Mouse (Mus musculus): ENCODE data around the gene Atp6v1b1. TPM values are rescaled to one million over a fixed set of nuclear protein-coding genes. Genes with fewer than 3 reads are reported as not detected.
A peak's percentile ranks its signal among the peaks of the same experiment; 100 is the strongest.
"Not testable (repeated sequence)": the region's sequence is repeated elsewhere in the genome, so short reads cannot be mapped to it uniquely, and the experiment has no call there.

Atp6v1b1 gene
- polyA plus RNA-seq, 1 experiment from 2014 or later, result not detected

DNA sequence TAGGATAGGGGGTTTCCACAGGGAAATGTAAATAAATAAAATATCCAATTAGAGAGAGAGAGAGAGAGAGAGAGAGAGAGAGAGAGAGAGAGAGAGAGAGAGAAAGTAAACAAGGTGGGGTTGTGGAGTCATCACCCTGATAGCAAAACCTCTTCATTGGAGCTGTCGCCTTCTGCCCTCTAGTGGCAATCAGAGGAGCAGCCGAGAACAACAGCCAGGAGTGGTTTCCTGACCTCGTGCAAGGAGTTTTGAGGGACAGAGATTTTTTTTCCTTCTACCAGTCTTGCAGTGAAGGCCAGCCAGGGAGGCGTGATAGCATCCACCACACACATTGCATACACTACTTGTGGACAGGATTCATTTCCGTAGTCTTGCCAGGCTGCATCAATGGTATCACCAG is 36.2 kb downstream of the Atp6v1b1 start:
- peaks cover 13% of the 10 kb centered on the region for H3K79me2 ChIP-seq (ENCODE audit: inconsistent target)
- H3K4me3 ChIP-seq (ENCODE audit: inconsistent target), result no peak overlapping the region
- no peak overlapping the region for H3K27ac ChIP-seq
- H3K36me3 ChIP-seq (ENCODE audit: inconsistent target), result no peaks in the 10 kb centered on the region
- 13% methylated on average over 5 of the region's 5 CpGs for WGBS (ENCODE audit: missing documents)

DNA sequence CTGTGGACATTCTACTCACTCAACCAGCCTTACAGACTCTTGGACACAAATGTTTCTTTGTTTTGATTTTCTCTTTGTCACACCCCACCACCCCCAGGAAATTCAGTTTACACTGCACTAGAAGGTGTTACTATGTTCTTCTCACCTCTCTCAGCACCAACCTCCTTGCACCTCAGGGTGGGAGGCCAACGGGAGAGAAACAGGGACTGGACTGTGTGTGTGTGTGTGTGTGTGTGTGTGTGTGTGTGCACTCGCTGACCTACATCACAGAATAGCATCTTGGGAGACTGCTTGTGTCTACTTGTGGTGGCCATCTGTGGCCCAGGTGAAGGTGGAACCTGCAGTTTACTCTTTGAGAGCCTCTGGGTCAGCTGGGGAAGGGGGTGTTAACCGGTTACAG is 43.6 kb downstream of the Atp6v1b1 start:
- Histone ChIP-seq H3K36me3 (ENCODE audit: inconsistent target) (no peaks in the 10 kb centered on the region), H3K4me3 (ENCODE audit: inconsistent target) (no peak overlapping the region), H3K79me2 (ENCODE audit: inconsistent target) (no peaks in the 10 kb centered on the region), H3K27ac (no peak overlapping the region)
- WGBS (ENCODE audit: missing documents), result 93% methylated on average over 3 of the region's 3 CpGs

DNA sequence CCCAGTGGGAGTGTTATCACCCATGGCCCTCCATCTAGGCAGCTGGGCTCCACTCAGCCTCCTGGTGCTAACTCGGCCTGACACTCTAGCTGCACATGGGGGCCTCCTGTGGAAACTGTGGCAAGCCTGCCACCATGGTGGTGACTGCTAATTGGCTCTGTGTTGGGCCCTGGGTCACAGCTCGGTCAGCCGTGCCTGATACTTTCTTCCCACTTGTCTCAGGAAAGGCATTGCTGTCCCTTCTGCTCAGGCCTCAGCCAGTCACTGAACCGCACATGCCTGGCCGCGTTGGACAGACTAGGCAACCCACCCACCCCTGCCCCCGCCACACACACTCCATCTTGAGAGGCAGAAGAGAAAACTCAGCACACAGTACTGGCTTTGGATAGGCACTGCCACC is 45.8 kb downstream of the Atp6v1b1 start:
- no peak overlapping the region for H3K4me3 ChIP-seq (ENCODE audit: inconsistent target)
- no peak overlapping the region for H3K27ac ChIP-seq
- H3K79me2 ChIP-seq (ENCODE audit: inconsistent target), result no peaks in the 10 kb centered on the region
- WGBS (ENCODE audit: missing documents), result 93% methylated on average over 7 of the region's 7 CpGs
- H3K36me3 ChIP-seq (ENCODE audit: inconsistent target), result no peaks in the 10 kb centered on the region

DNA sequence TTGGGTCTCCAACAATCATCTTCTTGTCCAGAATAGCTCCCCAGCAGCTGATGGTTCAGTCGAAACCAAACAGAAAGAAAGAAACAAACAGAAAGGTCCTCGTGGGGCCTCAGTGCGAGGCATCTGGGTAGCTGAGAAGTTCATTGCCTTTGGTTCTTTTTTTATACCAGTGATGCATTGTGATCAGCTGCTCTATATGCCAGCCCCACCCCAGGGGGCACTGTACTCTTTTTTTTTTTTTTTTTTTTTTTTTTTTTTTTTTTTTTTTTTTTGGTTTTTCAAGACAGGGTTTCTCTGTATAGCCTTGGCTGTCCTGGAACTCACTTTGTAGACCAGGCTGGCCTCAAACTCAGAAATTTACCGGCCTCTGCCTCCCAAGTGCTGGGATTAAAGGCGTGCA is 47.7 kb downstream of the Atp6v1b1 start:
- H3K4me3 ChIP-seq (ENCODE audit: inconsistent target), result not testable (repeated sequence)

DNA sequence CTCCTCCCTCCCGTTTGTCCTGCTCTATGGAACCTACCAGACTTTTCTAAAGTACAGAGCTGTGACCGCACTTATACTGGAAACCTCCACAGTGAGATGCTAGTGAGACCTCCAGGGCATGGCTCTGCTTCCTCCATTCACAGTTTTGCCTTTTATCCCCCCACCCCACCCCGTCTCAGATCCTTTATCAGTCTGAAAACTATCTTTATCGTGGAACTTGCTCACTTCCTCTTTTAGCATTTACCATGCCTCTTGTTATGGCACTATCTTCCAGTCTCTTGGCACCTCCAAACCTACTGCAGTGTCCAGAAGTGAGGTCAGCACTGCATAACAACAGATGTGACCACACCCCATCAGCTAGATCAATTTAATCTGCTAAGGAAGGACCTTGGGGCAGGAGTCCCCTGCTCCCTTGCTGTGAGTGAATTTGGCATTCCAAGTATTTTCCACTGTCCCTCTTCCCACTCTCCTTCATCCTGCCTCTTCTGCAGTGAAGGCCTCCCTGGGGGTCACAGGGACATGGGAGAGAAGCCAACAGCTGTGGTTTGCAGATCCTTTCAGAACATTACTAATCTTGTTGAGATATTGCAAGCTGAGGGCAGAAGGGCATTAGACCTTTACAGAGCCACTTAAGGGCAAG is 48.6 kb downstream of the Atp6v1b1 start:
- no peak overlapping the region for H3K4me3 ChIP-seq (ENCODE audit: inconsistent target)
- H3K79me2 ChIP-seq (ENCODE audit: inconsistent target), result peaks cover 10% of the 10 kb centered on the region
- no peaks in the 10 kb centered on the region for H3K36me3 ChIP-seq (ENCODE audit: inconsistent target)
- 28% methylated on average over 4 of the region's 4 CpGs for whole genome bisulfite sequencing (ENCODE audit: missing documents)
- no peak overlapping the region for H3K27ac ChIP-seq

More for the DNA sequence above, 47.7 kb downstream of the Atp6v1b1 start:
- not testable (repeated sequence) for H3K27ac ChIP-seq; H3K36me3 ChIP-seq (ENCODE audit: inconsistent target); H3K79me2 ChIP-seq (ENCODE audit: inconsistent target)
- 98% methylated on average over 5 of the region's 5 CpGs for WGBS (ENCODE audit: missing documents)

DNA sequence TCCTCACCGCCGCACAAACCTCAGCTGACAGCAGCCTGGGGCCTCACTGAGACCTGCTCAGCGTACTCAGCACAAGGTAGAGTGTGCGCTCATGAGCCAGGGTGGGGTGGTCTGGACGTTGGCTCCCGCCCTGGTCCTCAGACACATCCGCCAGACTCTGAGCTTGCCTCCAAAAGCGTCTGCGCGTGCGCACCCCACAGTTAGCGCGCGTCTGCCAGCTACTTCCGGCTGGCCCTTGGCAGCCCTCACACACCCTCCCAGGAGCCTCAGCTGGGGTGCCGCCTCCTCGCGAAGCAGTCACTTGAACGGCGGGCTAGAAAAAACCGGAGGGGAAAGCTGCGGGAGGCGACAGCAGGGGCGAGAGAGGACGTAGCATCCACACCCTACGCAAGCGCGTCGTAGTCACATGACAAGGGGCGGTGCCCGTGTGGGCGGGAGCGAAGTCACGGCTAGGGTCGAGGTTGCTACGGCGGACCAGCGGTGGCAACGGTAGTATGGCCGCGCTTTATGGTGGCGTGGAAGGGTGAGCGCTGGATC is 52.0 kb downstream of the Atp6v1b1 start, which contains the start of gene Nagk:
Gene Nagk, plus strand, starts transcription at position 223 of the 537 bp plus-strand sequence.
- peak within 1 kb of the TSS; percentile 96 for H3K4me3 ChIP-seq (ENCODE audit: inconsistent target)
- WGBS (ENCODE audit: missing documents), result under 1% methylated on average over 42 of the region's 43 CpGs
- peak within 1 kb of the TSS; percentile 99 for H3K27ac ChIP-seq
- H3K36me3 ChIP-seq (ENCODE audit: inconsistent target), result peaks cover 26% of the 10 kb centered on the region
- H3K79me2 ChIP-seq (ENCODE audit: inconsistent target), result peaks cover 35% of the 10 kb centered on the region

DNA sequence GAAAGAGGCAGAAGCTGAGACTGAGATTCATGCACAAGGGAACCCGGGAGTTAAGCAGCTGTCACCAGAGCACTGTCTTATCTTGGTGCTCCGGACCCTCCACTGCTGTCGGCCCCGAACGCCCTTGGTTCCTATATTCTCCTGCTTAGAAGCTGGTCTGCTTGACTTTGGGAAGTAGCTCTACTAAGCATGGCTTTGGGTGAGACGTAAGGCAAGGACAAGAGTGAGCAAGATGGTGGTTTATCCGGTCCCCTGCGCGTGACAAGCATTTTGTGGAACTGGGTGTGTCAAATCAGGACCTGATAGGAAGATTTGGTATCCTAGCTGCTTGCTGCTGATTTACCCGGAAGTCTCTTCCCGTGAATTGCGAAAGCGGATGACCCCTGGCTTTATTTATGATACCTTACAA is 52.7 kb downstream of the Atp6v1b1 start:
- 0% methylated on average over 13 of the region's 13 CpGs for WGBS (ENCODE audit: missing documents)
- H3K27ac ChIP-seq, result peak overlapping the region; percentile 99
- H3K36me3 ChIP-seq (ENCODE audit: inconsistent target), result peaks cover 32% of the 10 kb centered on the region
- peaks cover 35% of the 10 kb centered on the region for H3K79me2 ChIP-seq (ENCODE audit: inconsistent target)
- H3K4me3 ChIP-seq (ENCODE audit: inconsistent target), result peak overlapping the region; percentile 96

DNA sequence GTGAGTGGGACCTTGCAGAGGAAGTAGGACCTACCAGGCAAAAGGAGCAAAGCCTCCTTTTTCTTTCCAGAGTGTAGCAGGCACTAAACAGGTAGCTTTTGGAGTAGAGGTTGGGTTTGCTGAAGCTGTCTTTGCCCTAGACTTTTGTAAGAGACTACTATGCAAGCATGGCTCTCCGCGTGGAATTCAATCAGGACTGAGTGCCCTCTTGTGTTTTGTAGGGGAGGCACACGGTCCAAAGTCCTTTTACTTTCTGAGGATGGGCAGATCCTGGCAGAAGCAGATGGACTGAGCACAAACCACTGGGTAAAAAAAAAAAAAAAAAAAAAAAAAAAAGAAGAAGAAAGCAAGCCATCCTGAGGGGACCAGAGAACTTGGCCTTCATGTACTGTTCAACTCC is 53.9 kb downstream of the Atp6v1b1 start:
- peak overlapping the region; percentile 96; the same call in 1 of the 2 replicates for H3K4me3 ChIP-seq (ENCODE audit: inconsistent target)
- H3K27ac ChIP-seq, result no peak overlapping the region
- peaks cover 44% of the 10 kb centered on the region for H3K36me3 ChIP-seq (ENCODE audit: inconsistent target)
- 88% methylated on average over 3 of the region's 3 CpGs for WGBS (ENCODE audit: missing documents)
- peaks cover 35% of the 10 kb centered on the region for H3K79me2 ChIP-seq (ENCODE audit: inconsistent target)

DNA sequence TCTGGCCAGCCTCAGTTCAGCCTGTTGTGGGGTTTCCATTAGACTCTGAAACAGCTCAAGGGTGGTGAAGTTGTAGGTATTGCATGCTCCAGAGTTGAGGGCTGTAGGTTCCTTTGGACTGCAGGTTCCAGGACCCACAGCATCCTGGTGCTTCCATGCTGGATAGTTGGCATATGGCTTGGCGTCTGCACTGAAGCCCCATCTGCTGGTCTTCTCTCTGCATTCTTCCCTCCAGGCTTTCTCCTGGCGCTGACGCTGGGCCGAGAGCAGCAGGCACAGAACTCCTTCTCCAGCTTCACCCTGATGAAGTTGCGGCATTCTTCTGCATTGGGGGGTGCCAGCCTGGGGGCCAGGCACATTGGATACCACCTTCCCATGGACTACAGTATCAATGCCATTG is 59.2 kb downstream of the Atp6v1b1 start:
- H3K79me2 ChIP-seq (ENCODE audit: inconsistent target), result peaks cover 19% of the 10 kb centered on the region
- no peak overlapping the region for H3K4me3 ChIP-seq (ENCODE audit: inconsistent target)
- WGBS (ENCODE audit: missing documents), result 90% methylated on average over 5 of the region's 5 CpGs
- peaks cover 63% of the 10 kb centered on the region for H3K36me3 ChIP-seq (ENCODE audit: inconsistent target)
- H3K27ac ChIP-seq, result no peak overlapping the region

DNA sequence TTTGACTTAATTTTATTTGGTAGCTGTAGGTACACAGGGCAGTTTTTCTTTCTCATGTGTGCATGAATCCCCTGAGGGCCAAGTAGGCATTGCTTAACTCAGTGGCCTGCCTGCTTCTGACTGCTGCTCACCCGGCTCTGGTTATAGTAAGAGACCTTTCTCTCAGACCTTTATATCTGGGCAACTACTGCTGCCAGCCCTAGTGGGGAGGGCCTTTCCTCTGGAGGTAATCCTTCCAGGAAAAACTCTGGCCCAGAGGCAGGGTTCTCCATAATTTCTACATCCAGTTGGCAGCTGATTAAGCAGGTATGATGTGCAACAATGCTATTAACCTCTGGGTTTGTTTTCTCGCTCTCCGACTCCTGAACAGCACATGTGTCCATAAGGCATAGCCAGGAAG is 60.1 kb downstream of the Atp6v1b1 start:
- H3K4me3 ChIP-seq (ENCODE audit: inconsistent target), result no peak overlapping the region
- H3K79me2 ChIP-seq (ENCODE audit: inconsistent target), result peaks cover 11% of the 10 kb centered on the region
- no peak overlapping the region for H3K27ac ChIP-seq
- 100% methylated on average over 3 of the region's 3 CpGs for WGBS (ENCODE audit: missing documents)
- peaks cover 55% of the 10 kb centered on the region for H3K36me3 ChIP-seq (ENCODE audit: inconsistent target)

Other genes starting within 250 kb of the Atp6v1b1 start
- 30.7 to 54.0 TPM (median 30.9 TPM) in 3 replicates for gene Dguok, start 236.0 kb upstream of the Atp6v1b1 start, polyA plus RNA-seq (2018)
- 0.21 TPM in 1 of 3 replicates, not detected in the others for gene Actg2, start 206.7 kb upstream of the Atp6v1b1 start, polyA plus RNA-seq (2018)
- 22.5 to 49.4 TPM (median 24.4 TPM) in 3 replicates for gene Stambp, start 170.3 kb upstream of the Atp6v1b1 start, polyA plus RNA-seq (2018)
- gene Clec4f, start 86.8 kb upstream of the Atp6v1b1 start, polyA plus RNA-seq (2018), result not detected in 3 replicates
- gene Cd207, start 65.1 kb upstream of the Atp6v1b1 start, polyA plus RNA-seq (2018), result 0.49 TPM in 1 of 3 replicates, not detected in the others
- gene Vax2, start 31.7 kb upstream of the Atp6v1b1 start, polyA plus RNA-seq (2018), result not detected in 3 replicates
- not detected in 3 replicates for gene Ankrd53, start 19.7 kb downstream of the Atp6v1b1 start, polyA plus RNA-seq (2018)
- 35.3 to 72.5 TPM (median 65.9 TPM) in 3 replicates for gene Tex261, start 32.8 kb downstream of the Atp6v1b1 start, polyA plus RNA-seq (2018)
- gene Nagk, start 52.0 kb downstream of the Atp6v1b1 start, polyA plus RNA-seq (2018), result 112 to 148 TPM (median 138 TPM) in 3 replicates
- gene Paip2b, start 88.8 kb downstream of the Atp6v1b1 start, polyA plus RNA-seq (2018), result 5.8 to 9.0 TPM (median 6.1 TPM) in 3 replicates
- 38.7 to 53.0 TPM (median 44.8 TPM) in 3 replicates for gene Zfp638, start 124.1 kb downstream of the Atp6v1b1 start, polyA plus RNA-seq (2018)